Mouse (Mus musculus) adrenal gland, adult (tissue): Measurements from ENCODE around the gene Olfr1180.
"Not testable (repeated sequence)": the region's sequence is repeated elsewhere in the genome, so short reads cannot be mapped to it uniquely, and the experiment has no call there.

Experiments used
- DNase-seq, 2 experiments: peaks; one replicate each; pipeline ENCODE4 v3.0.0; 2022 to 2023; ENCODE audit warnings: low spot score in 1 of 2; ENCODE audit not compliant: inconsistent age in 2 of 2

Gene Olfr1180

GRCm38 (mm10) chr2:88419051-88419450 lies at the start of gene Olfr1180:
Gene Olfr1180, minus strand, starts transcription at chr2:88419151.
- DNase-seq = no peak

GRCm38 (mm10) chr2:88454567-88454966 lies 35.6 kb upstream of the Olfr1180 start, which contains the start of gene Olfr1183:
Gene Olfr1183, plus strand, starts transcription at chr2:88454867.
- not testable (repeated sequence) for DNase-seq

- DNase-seq = no peak
Observed at GRCm38 (mm10) chr2:88449031-88449430, 30.1 kb upstream of the Olfr1180 start, which contains the start of gene Gm13757. Gene Gm13757, minus strand, starts transcription at chr2:88449131.

- no peak for DNase-seq
Observed at GRCm38 (mm10) chr2:88426071-88426470, 7.1 kb upstream of the Olfr1180 start, which contains the start of gene Olfr1181. Gene Olfr1181, minus strand, starts transcription at chr2:88426171.

- no peak for DNase-seq
Observed at GRCm38 (mm10) chr2:88406353-88406752, 12.6 kb downstream of the Olfr1180 start, which contains the start of gene Olfr1179. Gene Olfr1179, minus strand, starts transcription at chr2:88406453.

- no peak for DNase-seq
Observed at GRCm38 (mm10) chr2:88386762-88387161, 32.2 kb downstream of the Olfr1180 start, which contains the start of gene Olfr1178. Gene Olfr1178, plus strand, starts transcription at chr2:88387062.
